Mouse (Mus musculus): ENCODE measurements around the gene Shank1. TPM values are rescaled to one million over a fixed set of nuclear protein-coding genes. Genes with fewer than 3 reads are reported as not detected.

Gene Shank1
- polyA plus RNA-seq, 1 experiment, result not detected

GRCm38 (mm10) chr7:44312484-44312883 lies 2.4 kb downstream of the Shank1 start:
- no peak overlapping the region for H3K4me3 ChIP-seq (ENCODE audit: insufficient read depth, low read length)
- peaks cover 3% of the 10 kb centered on the region; the same call in 1 of the 2 replicates for H3K4me1 ChIP-seq (ENCODE audit: control insufficient read depth, insufficient read depth, low read length)
- H3K27ac ChIP-seq (ENCODE audit: insufficient read depth, low read depth, low read length), result no peak overlapping the region
- TF ChIP-seq CTCF (IDR thresholded peaks at IDR 0.05; ENCODE audit: low read depth, low read length), result no peak
- no peak for TF ChIP-seq POLR2A (IDR thresholded peaks at IDR 0.05; ENCODE audit: borderline replicate concordance, low read depth, low read length)

- no peak overlapping the region for H3K4me3 ChIP-seq (ENCODE audit: insufficient read depth, low read length)
- no peak overlapping the region for H3K27ac ChIP-seq (ENCODE audit: insufficient read depth, low read depth, low read length)
- TF ChIP-seq POLR2A (IDR thresholded peaks at IDR 0.05; ENCODE audit: borderline replicate concordance, low read depth, low read length), result no peak
- no peak; the same call in 1 of the 2 replicates for TF ChIP-seq CTCF (IDR thresholded peaks at IDR 0.05; ENCODE audit: low read depth, low read length)
- no peaks in the 10 kb centered on the region for H3K4me1 ChIP-seq (ENCODE audit: control insufficient read depth, insufficient read depth, low read length)
Measured at GRCm38 (mm10) chr7:44317913-44318312, 7.9 kb downstream of the Shank1 start.

GRCm38 (mm10) chr7:44320886-44321285 lies 10.8 kb downstream of the Shank1 start:
- TF ChIP-seq CTCF (IDR thresholded peaks at IDR 0.05; ENCODE audit: low read depth, low read length) (no peak), POLR2A (IDR thresholded peaks at IDR 0.05; ENCODE audit: borderline replicate concordance, low read depth, low read length) (no peak)
- H3K4me3 ChIP-seq (ENCODE audit: insufficient read depth, low read length), result no peak overlapping the region
- H3K4me1 ChIP-seq (ENCODE audit: control insufficient read depth, insufficient read depth, low read length), result no peaks in the 10 kb centered on the region
- no peak overlapping the region for H3K27ac ChIP-seq (ENCODE audit: insufficient read depth, low read depth, low read length)

GRCm38 (mm10) chr7:44322290-44322689 lies 12.2 kb downstream of the Shank1 start:
- no peak overlapping the region for H3K4me3 ChIP-seq (ENCODE audit: insufficient read depth, low read length)
- no peaks in the 10 kb centered on the region for H3K4me1 ChIP-seq (ENCODE audit: control insufficient read depth, insufficient read depth, low read length)
- no peak overlapping the region for H3K27ac ChIP-seq (ENCODE audit: insufficient read depth, low read depth, low read length)
- TF ChIP-seq CTCF (IDR thresholded peaks at IDR 0.05; ENCODE audit: low read depth, low read length), result no peak
- TF ChIP-seq POLR2A (IDR thresholded peaks at IDR 0.05; ENCODE audit: borderline replicate concordance, low read depth, low read length), result no peak

GRCm38 (mm10) chr7:44326614-44327013 lies 16.6 kb downstream of the Shank1 start:
- Histone ChIP-seq H3K4me1 (ENCODE audit: control insufficient read depth, insufficient read depth, low read length) (no peaks in the 10 kb centered on the region), H3K27ac (ENCODE audit: insufficient read depth, low read depth, low read length) (no peak overlapping the region), H3K4me3 (ENCODE audit: insufficient read depth, low read length) (no peak overlapping the region)
- TF ChIP-seq CTCF (IDR thresholded peaks at IDR 0.05; ENCODE audit: low read depth, low read length) (no peak), POLR2A (IDR thresholded peaks at IDR 0.05; ENCODE audit: borderline replicate concordance, low read depth, low read length) (no peak)

- Histone ChIP-seq H3K4me3 (ENCODE audit: insufficient read depth, low read length) (no peak overlapping the region), H3K4me1 (ENCODE audit: control insufficient read depth, insufficient read depth, low read length) (no peaks in the 10 kb centered on the region), H3K27ac (ENCODE audit: insufficient read depth, low read depth, low read length) (no peak overlapping the region)
- TF ChIP-seq CTCF (IDR thresholded peaks at IDR 0.05; ENCODE audit: low read depth, low read length) (no peak), POLR2A (IDR thresholded peaks at IDR 0.05; ENCODE audit: borderline replicate concordance, low read depth, low read length) (no peak)
Measured at GRCm38 (mm10) chr7:44332336-44332735, 22.3 kb downstream of the Shank1 start.

GRCm38 (mm10) chr7:44334139-44334538 lies 24.1 kb downstream of the Shank1 start:
- Histone ChIP-seq H3K4me3 (ENCODE audit: insufficient read depth, low read length) (no peak overlapping the region), H3K4me1 (ENCODE audit: control insufficient read depth, insufficient read depth, low read length) (no peaks in the 10 kb centered on the region), H3K27ac (ENCODE audit: insufficient read depth, low read depth, low read length) (no peak overlapping the region)
- TF ChIP-seq POLR2A (IDR thresholded peaks at IDR 0.05; ENCODE audit: borderline replicate concordance, low read depth, low read length), result no peak
- TF ChIP-seq CTCF (IDR thresholded peaks at IDR 0.05; ENCODE audit: low read depth, low read length), result no peak

- H3K4me3 ChIP-seq (ENCODE audit: insufficient read depth, low read length), result no peak overlapping the region
- H3K27ac ChIP-seq (ENCODE audit: insufficient read depth, low read depth, low read length), result no peak overlapping the region
- TF ChIP-seq CTCF (IDR thresholded peaks at IDR 0.05; ENCODE audit: low read depth, low read length) (no peak), POLR2A (IDR thresholded peaks at IDR 0.05; ENCODE audit: borderline replicate concordance, low read depth, low read length) (no peak)
- no peaks in the 10 kb centered on the region for H3K4me1 ChIP-seq (ENCODE audit: control insufficient read depth, insufficient read depth, low read length)
Measured at GRCm38 (mm10) chr7:44335031-44335878, 25.2 kb downstream of the Shank1 start.

GRCm38 (mm10) chr7:44336046-44337021 lies 26.3 kb downstream of the Shank1 start:
- Histone ChIP-seq H3K4me1 (ENCODE audit: control insufficient read depth, insufficient read depth, low read length) (no peaks in the 10 kb centered on the region), H3K4me3 (ENCODE audit: insufficient read depth, low read length) (no peak overlapping the region), H3K27ac (ENCODE audit: insufficient read depth, low read depth, low read length) (no peak overlapping the region)
- no peak for TF ChIP-seq CTCF (IDR thresholded peaks at IDR 0.05; ENCODE audit: low read depth, low read length)

All from bone marrow macrophage, adult 2 months (primary cell).